Mouse (Mus musculus): Measurements from ENCODE around the gene 4931422A03Rik.

DNA sequence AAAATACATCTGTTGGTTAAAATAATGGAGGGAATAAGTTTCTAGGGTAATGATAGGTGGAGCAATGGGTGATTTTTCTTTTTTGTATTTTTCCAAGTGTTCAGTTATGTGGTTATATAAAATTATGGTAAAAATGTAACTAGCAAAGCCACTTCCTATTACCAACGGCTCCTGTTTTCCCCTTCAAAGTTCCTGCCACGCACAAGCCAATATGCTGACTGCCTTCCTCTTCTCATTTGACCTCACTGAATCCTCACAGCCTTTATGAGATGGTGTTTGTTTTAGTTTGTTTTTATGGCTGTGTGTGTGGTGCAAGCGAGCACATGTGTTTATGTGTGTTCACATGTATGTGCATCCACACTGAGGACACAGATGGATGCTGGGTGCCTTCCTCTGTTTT, 93.5 kb downstream of the 4931422A03Rik start:
- TF ChIP-seq CTCF (IDR thresholded peaks at IDR 0.05; ENCODE audit: low read depth) (no peak), EP300 (optimal IDR thresholded peaks at IDR 0.05) (no peak)
